Mouse (Mus musculus): ENCODE measurements at regions not wholly inside any gene's neighbourhood (a gene's known extent, or its start where the extent isn't known, plus 50 kb on each side); places are given as distances from the start of the nearest gene placed in this dataset.

DNA sequence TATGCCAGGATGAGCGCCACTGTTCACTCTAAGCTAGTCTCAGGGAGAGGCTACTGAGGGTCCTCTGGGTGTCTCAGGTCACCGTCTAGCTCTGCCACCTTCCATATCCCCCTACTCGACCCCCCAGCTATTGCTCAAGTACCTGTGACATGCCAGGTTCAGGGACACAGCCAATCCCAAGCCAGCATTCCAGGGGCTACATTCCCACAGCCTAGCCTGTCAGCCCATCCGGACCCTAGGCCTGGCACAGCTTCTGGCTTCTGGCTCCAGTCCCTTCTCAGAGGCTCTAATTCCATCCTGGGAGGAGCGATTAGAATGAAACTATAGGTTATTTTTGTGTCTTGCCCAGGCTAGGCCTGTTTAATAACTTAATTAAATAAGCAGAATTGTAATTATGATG, 105.2 kb downstream of the 1810010D01Rik start:
- TF ChIP-seq USF1 (IDR thresholded peaks at IDR 0.05; ENCODE audit: low read depth) = no peak
- no peak for TF ChIP-seq MYOG (IDR thresholded peaks at IDR 0.05; ENCODE audit: control insufficient read depth in 1 of 3, insufficient read depth in 1 of 3, insufficient read length in 2 of 3, low read depth in 2 of 3)
- no peak for TF ChIP-seq TCF12 (IDR thresholded peaks at IDR 0.05; ENCODE audit: insufficient read depth, poor library complexity, severe bottlenecking)
- no peak for TF ChIP-seq POLR2A (IDR thresholded peaks at IDR 0.05; ENCODE audit: insufficient read length, low read depth)

Measured in myocyte (in vitro differentiated cells).